Mouse (Mus musculus) testis, adult 2 months (tissue): ENCODE measurements around the gene Mettl22.

Experiments
- CTCF ChIP-seq: fragments of 200-500 bp; IDR thresholded peaks from 2 replicates; pipeline ENCODE4 v1.5.1; 2012; ENCODE audit warnings: low read depth, mild to moderate bottlenecking, inconsistent platforms, low read length, moderate library complexity; ENCODE audit not compliant: control insufficient read depth, insufficient read depth, insufficient replicate concordance
- POLR2A ChIP-seq: fragments of 200-500 bp; IDR thresholded peaks from 2 replicates; pipeline ENCODE4 v1.6.1; 2012; ENCODE audit warnings: low read depth, mild to moderate bottlenecking, inconsistent platforms, low read length, moderate library complexity; ENCODE audit not compliant: control insufficient read depth

DNA sequence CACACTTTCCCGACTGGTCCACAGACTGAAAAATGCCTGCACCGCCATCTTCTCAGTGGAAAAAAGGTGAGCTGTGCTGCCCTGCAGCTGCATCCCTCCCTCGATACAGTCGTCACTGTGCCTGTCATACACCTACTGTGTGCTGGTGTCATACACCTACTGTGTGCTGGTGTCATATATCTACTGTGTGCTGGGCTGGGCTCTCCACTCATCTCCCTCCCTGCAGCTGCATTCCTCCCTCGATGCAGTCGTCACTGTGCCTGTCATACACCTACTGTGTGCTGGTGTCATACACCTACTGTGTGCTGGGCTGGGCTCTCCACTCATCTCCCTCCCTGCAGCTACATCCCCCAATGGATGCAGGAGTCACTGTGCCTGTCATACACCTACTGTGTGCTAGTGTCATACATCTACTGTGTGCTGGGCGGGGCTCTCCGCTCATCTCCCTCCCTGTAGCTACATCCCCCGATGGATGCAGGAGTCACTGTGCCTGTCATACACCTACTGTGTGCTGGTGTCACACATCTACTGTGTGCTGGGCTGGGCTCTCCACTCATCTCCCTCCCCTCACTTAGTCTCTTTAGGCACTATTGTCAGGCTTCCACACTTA is 16.9 kb downstream of the Mettl22 start:
- TF ChIP-seq CTCF = no peak
- TF ChIP-seq POLR2A = no peak
